Mouse (Mus musculus): ENCODE results near the gene Pdcd6. TPM values are rescaled to one million over a fixed set of nuclear protein-coding genes. Genes with fewer than 3 reads are reported as not detected.

The Pdcd6 gene
- polyA plus RNA-seq, 1 experiment from 2014 or later: 89.2 TPM

DNA sequence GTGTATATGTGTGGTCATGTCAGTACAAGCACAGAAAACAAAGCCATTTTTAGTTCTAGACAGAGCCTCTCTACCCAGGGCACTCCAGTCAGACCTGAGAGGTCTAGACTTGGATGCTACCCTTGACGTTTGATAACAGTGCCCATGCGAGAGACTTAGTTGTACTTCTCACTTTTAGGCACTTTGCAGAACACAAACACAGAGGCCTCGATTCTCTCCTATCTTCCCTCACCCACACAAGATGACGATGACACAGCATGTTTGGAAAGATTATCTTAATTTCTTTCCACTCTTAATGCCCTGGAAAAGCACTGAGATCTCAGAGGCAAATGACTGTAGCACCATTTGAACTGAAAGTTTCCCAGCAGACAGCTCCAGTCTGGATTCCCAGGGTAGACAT, 41.7 kb downstream of the Pdcd6 start:
- 59% methylated on average over 4 of the region's 4 CpGs for WGBS
- no peak for ATAC-seq (ENCODE audit: insufficient number of reproducible peaks, low FRiP score)
- Histone ChIP-seq H3K4me1 (replicated peaks) (no peaks in the 10 kb centered on the region), H3K9ac (no peak overlapping the region), H3K9me3 (replicated peaks) (no peaks in the 10 kb centered on the region), H3K27ac (ENCODE audit: poor library complexity, severe bottlenecking) (no peak overlapping the region), H3K4me2 (no peak overlapping the region), H3K27me3 (replicated peaks) (no peaks in the 10 kb centered on the region; the same call in 1 of the 2 replicates), H3K36me3 (no peaks in the 10 kb centered on the region), H3K4me3 (no peak overlapping the region)

DNA sequence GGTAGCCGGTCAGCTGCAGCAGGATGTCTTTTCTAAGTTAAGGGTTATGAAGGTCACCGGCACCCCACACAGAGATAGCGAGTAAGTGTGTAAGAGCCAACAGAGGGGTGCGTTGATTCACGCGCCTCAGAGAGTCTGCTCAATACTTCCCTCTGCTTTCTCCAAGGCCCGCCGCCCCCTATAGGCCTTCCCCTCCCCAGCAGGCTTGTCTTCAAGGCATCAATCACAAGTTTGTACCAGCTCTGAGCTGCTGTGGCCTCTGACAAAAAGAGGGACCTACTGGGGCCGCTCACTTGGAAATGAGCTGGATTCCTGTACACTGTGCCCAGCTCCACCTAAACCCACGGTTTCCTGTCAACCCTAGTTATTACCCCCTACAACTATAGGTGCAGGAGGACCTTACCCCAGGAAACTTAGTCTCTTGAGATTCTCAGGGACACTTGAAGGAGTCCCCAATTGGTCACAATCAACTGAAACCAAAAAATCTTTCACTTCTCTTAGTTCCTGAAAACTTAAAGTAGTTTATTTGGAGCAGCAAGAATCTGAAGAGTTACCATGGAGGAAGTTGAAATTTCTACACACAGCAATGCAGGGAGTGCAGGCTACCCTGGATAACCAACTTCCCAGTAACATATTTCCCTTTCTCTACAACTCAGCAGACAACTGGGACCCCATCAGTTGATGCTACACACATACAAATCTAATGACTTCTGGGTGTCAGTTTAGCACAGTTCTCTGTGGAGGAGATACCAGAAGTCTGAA, 57.0 kb downstream of the Pdcd6 start:
- WGBS: 5% methylated on average over 10 of the region's 10 CpGs
- H3K9me3 ChIP-seq (replicated peaks): no peaks in the 10 kb centered on the region
- H3K36me3 ChIP-seq: no peaks in the 10 kb centered on the region
- peak overlapping the region; percentile 60 for H3K4me3 ChIP-seq
- peak overlapping the region; percentile 76 for H3K9ac ChIP-seq
- peak overlapping the region; percentile 89 for H3K4me2 ChIP-seq
- no peaks in the 10 kb centered on the region for H3K27me3 ChIP-seq (replicated peaks)
- no peak overlapping the region for H3K27ac ChIP-seq (ENCODE audit: poor library complexity, severe bottlenecking)
- peak; percentile 81 for ATAC-seq (ENCODE audit: insufficient number of reproducible peaks, low FRiP score)
- peaks cover 7% of the 10 kb centered on the region; the same call in 1 of the 2 replicates for H3K4me1 ChIP-seq (replicated peaks)

DNA sequence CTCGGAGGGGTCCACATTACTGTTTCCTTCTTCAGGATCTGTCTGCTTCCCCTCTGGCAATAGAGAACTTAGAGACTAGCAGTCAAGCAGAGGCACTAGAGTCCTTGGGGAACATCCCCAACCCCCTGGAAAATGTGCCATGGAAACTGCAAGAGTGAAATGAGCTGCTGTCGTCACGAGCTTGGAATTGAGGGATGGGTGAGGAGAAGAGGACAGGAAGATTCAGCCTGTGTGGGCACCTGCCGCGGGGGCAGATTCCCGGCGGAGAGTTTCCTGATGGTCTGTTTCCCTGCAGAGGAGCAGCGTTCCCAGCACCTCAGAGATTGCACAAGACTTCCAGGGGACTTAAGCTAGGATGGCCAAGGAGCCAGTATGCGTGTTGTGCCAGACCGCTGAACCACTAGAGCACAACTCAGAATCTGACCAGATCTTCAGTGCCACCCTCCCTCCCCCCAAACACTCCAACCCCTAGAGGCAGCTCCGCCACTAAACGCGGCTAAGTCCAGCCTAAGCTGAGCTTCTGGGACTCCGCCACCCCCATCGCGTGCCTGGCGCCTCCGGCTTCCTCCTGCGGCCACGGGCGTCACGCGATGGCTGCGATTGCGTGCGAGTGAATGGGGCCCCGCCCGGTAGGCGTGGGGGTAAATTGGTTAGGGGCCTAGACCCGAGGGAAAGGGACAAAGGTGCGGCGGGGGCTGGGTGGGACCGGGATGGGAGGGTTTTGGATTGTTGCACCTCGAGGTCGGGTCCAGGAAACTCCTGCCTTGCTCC, 57.7 kb downstream of the Pdcd6 start:
- peak; percentile 71 for ATAC-seq (ENCODE audit: insufficient number of reproducible peaks, low FRiP score)
- Histone ChIP-seq H3K9me3 (replicated peaks) (no peaks in the 10 kb centered on the region), H3K27ac (ENCODE audit: poor library complexity, severe bottlenecking) (no peak overlapping the region)

More for the DNA sequence above, 57.7 kb downstream of the Pdcd6 start:
- Histone ChIP-seq H3K4me3 (peak overlapping the region; percentile 60), H3K9ac (peak overlapping the region; percentile 76), H3K4me1 (replicated peaks) (peaks cover 7% of the 10 kb centered on the region; the same call in 1 of the 2 replicates), H3K36me3 (no peaks in the 10 kb centered on the region), H3K4me2 (peak overlapping the region; percentile 89), H3K27me3 (replicated peaks) (no peaks in the 10 kb centered on the region)
- 3% methylated on average over 35 of the region's 35 CpGs for WGBS

Other genes with a start within 250 kb of the Pdcd6 start
- not detected in 2 replicates for gene Slc9a3, start 196.1 kb downstream of the Pdcd6 start, polyA plus RNA-seq (2016; fragmentation: Nextera tagmentation; extraction: Ambion mirVana)
- gene Exoc3, start 108.8 kb downstream of the Pdcd6 start, polyA plus RNA-seq (2016; fragmentation: Nextera tagmentation; extraction: Ambion mirVana): 50.4 and 51.0 TPM in 2 replicates
- 0.73 and 0.82 TPM in 2 replicates for gene Ahrr, start 25.2 kb downstream of the Pdcd6 start, polyA plus RNA-seq (2016; fragmentation: Nextera tagmentation; extraction: Ambion mirVana)
- gene Sdha, start 32.7 kb upstream of the Pdcd6 start, polyA plus RNA-seq (2016; fragmentation: Nextera tagmentation; extraction: Ambion mirVana): 450 and 465 TPM in 2 replicates
- gene Ccdc127, start 32.7 kb upstream of the Pdcd6 start, polyA plus RNA-seq (2016; fragmentation: Nextera tagmentation; extraction: Ambion mirVana): 48.7 and 54.9 TPM in 2 replicates
- gene Lrrc14b, start 46.4 kb upstream of the Pdcd6 start, polyA plus RNA-seq (2016; fragmentation: Nextera tagmentation; extraction: Ambion mirVana): 0.87 and 1.5 TPM in 2 replicates
- 2.9 and 3.3 TPM in 2 replicates for gene Zfp72, start 73.3 kb upstream of the Pdcd6 start, polyA plus RNA-seq (2016; fragmentation: Nextera tagmentation; extraction: Ambion mirVana)
- 67.9 and 72.3 TPM in 2 replicates for gene Ftl1-ps1, start 82.1 kb upstream of the Pdcd6 start, polyA plus RNA-seq (2016; fragmentation: Nextera tagmentation; extraction: Ambion mirVana)
- 13.2 and 14.8 TPM in 2 replicates for gene Zfp825, start 176.4 kb upstream of the Pdcd6 start, polyA plus RNA-seq (2016; fragmentation: Nextera tagmentation; extraction: Ambion mirVana)